Mouse (Mus musculus): Measurements from ENCODE around the gene Bckdhb.

DNA sequence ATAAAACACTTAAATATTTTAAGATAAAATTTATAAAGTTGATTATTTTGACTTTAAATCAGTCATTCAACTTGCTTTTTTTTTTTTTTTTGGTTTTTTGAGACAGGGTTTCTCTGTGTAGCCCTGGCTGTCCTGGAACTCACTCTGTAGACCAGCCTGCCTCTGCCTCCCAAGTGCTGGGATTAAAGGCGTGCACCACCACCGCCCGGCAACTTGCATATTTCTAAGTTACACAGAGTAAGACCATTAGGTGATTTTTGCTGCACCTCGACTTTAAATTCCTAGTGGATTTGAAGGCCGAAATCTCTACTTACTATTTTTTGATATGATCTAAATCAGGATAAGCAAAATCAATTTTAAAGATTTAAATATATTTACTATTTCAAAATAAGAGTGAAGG, 589 bp upstream of the Bckdhb start:
- TF ChIP-seq CTCF (conservative IDR thresholded peaks at IDR 0.05; ENCODE audit: insufficient read depth, insufficient read length, low read depth, low read length): no peak
- TF ChIP-seq POLR2A (IDR thresholded peaks at IDR 0.05; ENCODE audit: low read depth, low read length): no peak

Data from kidney, adult 2 months (tissue).